Mouse (Mus musculus): Measurements from ENCODE around the gene Tmem268. TPM values are rescaled to one million over a fixed set of nuclear protein-coding genes. Genes with fewer than 3 reads are reported as not detected.

The Tmem268 gene
- polyA plus RNA-seq, 1 experiment from 2014 or later = 7.6 TPM

DNA sequence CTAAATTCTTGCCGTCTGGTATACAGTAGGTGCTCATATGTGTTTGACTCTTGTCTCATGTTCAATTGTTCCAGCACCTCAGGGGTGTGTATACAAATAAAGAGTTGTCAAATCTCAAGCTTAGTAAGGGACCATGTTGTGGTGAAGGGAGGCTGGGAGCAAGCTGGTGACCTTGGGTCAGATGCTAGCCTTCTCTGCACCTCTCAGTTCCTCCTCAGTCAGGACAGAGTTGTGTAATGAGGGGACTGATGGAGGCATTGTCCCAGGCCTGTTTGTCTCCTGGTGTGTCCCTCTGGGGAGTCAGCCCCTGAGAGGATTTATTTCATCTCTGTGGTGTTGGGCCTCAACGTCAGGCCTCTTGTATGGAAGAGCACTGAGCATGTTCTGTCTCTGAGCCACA lies 27.7 kb downstream of the Tmem268 start:
- Histone ChIP-seq H3K27me3 (ENCODE audit: insufficient read depth, poor library complexity, severe bottlenecking) (no peaks in the 10 kb centered on the region), H3K27ac (0 out of 2 replicates have a peak overlapping the region, but pooled peaks have one; percentile 35), H3K4me3 (no peak overlapping the region), H3K9me3 (no peaks in the 10 kb centered on the region), H3K36me3 (peaks cover 7% of the 10 kb centered on the region; the same call in 1 of the 2 replicates), H3K4me1 (replicated peaks) (peaks cover 9% of the 10 kb centered on the region)
- no peak for DNase-seq (ENCODE audit: low spot score)
- 76% methylated on average over 2 of the region's 2 CpGs for WGBS

DNA sequence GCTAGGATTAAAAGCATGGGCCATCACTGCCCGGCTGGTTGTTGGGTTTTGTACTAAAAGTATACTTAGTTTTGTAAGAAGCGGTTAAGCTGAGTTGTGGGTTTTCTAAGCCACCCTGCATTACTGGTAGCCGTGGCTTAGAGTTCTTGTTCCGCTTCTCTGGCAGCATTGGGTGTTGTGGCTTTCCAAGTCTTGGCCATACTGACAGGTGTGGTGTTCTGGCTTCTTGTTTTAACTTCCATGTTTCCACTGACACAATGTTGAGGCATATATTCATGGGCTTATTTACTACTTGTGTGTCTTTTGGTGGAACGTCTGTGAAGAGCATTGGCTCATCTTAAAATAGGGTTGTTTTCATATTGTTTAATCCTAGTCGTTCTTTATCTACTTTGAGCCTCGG lies 31.4 kb downstream of the Tmem268 start:
- no peaks in the 10 kb centered on the region for H3K36me3 ChIP-seq
- WGBS = 92% methylated on average over 7 of the region's 7 CpGs
- no peak for DNase-seq (ENCODE audit: low spot score)

DNA sequence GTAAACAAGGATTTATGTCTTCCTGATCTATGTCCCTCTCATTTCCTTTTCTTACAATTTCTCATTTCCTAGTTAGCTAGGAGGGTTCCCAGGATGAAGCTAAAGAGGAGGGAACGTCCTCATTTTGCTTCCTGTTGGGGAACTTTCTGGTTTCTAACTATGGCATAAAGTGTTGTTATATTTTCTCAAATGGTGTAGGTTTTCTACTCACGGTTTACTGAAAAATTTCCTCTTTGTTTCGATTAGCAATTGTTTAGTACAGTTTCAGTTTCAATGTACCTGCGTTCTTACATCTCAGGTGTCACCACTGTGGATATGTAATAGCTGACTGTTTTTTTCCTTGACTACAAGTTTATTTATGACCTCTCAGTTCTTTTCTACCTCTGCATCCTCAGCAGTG lies 32.0 kb downstream of the Tmem268 start:
- WGBS = 87% methylated on average over 4 of the region's 4 CpGs
- Histone ChIP-seq H3K9me3 (no peaks in the 10 kb centered on the region), H3K4me1 (replicated peaks) (peaks cover 4% of the 10 kb centered on the region), H3K27ac (no peak overlapping the region), H3K36me3 (no peaks in the 10 kb centered on the region), H3K4me3 (no peak overlapping the region), H3K27me3 (ENCODE audit: insufficient read depth, poor library complexity, severe bottlenecking) (no peaks in the 10 kb centered on the region)
- no peak for DNase-seq (ENCODE audit: low spot score)

More for the DNA sequence above, 31.4 kb downstream of the Tmem268 start:
- no peaks in the 10 kb centered on the region for H3K9me3 ChIP-seq
- H3K4me3 ChIP-seq = no peak overlapping the region
- peaks cover 9% of the 10 kb centered on the region for H3K4me1 ChIP-seq (replicated peaks)
- H3K27ac ChIP-seq = no peak overlapping the region
- H3K27me3 ChIP-seq (ENCODE audit: insufficient read depth, poor library complexity, severe bottlenecking) = no peaks in the 10 kb centered on the region

DNA sequence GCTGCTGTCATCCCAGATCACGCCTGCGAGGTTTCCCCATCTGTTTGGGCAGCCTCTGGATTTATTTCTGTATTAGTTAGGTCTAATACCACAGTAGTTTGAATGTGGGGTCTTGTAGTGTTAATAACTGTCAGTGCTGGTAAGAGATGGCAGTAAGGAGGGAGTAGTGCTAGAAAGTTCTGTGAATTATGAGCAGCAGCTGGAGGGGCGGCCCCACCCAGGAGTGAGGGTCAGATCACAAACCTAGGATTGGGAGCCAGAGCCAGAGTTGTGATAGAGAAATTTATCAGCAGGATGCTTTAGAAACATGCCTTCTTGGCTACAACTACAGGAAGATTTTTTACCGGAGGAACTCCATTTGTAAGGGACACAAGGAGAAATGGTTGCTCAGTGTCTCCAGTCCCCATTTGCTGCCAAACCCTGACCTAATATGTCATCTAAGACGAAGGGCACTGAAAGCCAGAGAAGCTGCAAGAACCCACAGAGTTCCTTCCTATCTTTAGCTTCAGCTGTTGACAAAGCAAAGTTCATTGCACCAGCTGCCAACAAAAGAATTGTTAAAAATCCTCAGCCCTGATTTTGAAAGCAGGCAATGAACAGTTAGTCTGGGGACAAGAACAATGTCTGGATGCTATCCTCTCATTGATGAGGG lies 36.0 kb downstream of the Tmem268 start:
- WGBS = 86% methylated on average over 5 of the region's 5 CpGs
- no peak for DNase-seq (ENCODE audit: low spot score)
- Histone ChIP-seq H3K27me3 (ENCODE audit: insufficient read depth, poor library complexity, severe bottlenecking) (no peaks in the 10 kb centered on the region), H3K36me3 (no peaks in the 10 kb centered on the region), H3K27ac (no peak overlapping the region), H3K4me1 (replicated peaks) (peaks cover 4% of the 10 kb centered on the region; the same call in 1 of the 2 replicates), H3K4me3 (no peak overlapping the region), H3K9me3 (no peaks in the 10 kb centered on the region)

DNA sequence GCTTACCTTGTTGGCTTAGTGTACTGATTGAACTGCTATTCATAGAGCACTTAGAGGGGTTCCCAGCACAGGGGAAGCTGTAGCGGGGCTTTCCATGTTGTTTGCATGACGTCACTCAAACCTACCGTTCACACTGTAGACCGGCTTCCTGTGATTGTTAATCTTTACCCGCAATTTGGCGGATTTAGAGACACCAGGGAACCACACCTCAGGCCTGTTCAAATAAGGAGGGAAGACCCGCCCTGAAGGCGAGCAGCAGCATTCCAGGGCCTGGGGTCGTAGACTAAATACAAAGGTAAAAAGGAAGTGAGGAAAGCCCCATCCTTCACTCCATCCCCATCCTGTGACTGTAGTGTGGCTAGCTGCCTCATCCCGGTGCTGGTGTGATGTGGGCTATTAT lies 36.7 kb downstream of the Tmem268 start:
- WGBS = 84% methylated on average over 10 of the region's 10 CpGs

DNA sequence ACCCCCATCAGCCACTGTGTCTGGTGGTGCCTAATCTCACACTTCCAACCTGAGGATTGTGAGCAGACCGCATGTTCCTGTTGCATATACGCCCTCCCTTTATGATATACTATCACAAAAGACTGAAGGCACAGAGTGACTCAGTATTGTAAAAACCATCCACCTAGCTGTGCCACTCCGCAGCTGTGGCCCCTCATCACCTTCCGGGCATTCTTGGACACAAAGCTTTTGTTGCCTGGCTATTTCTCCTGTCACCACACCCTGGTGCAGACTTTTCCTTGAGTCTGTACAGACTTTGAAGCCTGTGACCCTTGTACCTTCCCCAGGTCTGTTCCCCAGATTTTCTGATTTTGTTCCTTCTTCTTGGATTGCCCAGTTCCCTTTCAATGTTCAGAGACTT lies 37.4 kb downstream of the Tmem268 start:
- 92% methylated on average over 4 of the region's 4 CpGs for WGBS
- H3K9me3 ChIP-seq = no peaks in the 10 kb centered on the region
- H3K27me3 ChIP-seq (ENCODE audit: insufficient read depth, poor library complexity, severe bottlenecking) = no peaks in the 10 kb centered on the region

More for the DNA sequence above, 36.7 kb downstream of the Tmem268 start:
- DNase-seq (ENCODE audit: low spot score) = no peak
- Histone ChIP-seq H3K36me3 (no peaks in the 10 kb centered on the region), H3K27ac (no peak overlapping the region), H3K4me3 (no peak overlapping the region), H3K4me1 (replicated peaks) (peaks cover 4% of the 10 kb centered on the region; the same call in 1 of the 2 replicates), H3K27me3 (ENCODE audit: insufficient read depth, poor library complexity, severe bottlenecking) (no peaks in the 10 kb centered on the region), H3K9me3 (no peaks in the 10 kb centered on the region)

DNA sequence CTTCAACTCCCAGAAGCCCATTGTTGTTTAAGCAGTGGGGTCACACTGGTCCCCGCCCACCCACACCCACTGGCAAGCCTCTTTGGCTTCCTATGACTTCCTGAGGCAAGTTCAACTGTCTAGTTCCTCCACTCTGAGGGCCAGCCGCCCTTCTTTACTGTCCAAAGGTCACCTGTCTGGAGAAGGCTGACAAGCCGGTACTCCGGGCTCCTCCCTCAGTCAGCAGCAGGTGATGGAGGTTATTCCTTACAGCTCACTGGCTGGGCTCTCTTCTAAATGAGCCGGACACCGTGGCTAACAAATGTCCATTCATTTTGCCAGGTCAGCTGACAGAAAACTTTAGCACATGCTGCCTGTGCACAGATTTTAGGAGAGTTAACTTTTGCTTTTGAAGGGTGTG lies 42.2 kb downstream of the Tmem268 start:
- Histone ChIP-seq H3K36me3 (no peaks in the 10 kb centered on the region), H3K27me3 (ENCODE audit: insufficient read depth, poor library complexity, severe bottlenecking) (no peaks in the 10 kb centered on the region), H3K27ac (no peak overlapping the region), H3K9me3 (no peaks in the 10 kb centered on the region), H3K4me1 (replicated peaks) (no peaks in the 10 kb centered on the region), H3K4me3 (no peak overlapping the region)
- 87% methylated on average over 6 of the region's 6 CpGs for WGBS
- no peak for DNase-seq (ENCODE audit: low spot score)

More for the DNA sequence above, 37.4 kb downstream of the Tmem268 start:
- Histone ChIP-seq H3K4me3 (no peak overlapping the region), H3K4me1 (replicated peaks) (peaks cover 4% of the 10 kb centered on the region; the same call in 1 of the 2 replicates), H3K36me3 (no peaks in the 10 kb centered on the region), H3K27ac (no peak overlapping the region)
- DNase-seq (ENCODE audit: low spot score) = no peak

DNA sequence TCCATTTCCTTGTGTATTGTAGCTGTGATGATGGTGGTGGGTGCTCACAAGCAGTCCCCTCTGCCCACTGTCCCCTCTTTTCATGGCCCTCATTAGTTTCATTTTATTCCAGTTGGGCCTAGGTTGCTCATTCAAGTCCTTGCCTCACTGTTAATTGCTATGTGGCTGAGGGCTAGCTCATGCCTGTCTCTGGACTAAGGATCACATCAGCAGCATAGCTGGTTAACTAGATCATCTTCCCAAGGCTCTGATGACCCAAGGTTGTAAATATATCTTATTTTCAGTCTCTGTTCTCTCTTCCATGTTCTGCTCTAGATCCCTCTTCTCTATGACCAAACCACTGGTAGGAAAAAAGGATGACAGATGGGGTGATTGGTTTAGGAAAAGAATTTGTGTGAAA lies 42.7 kb downstream of the Tmem268 start:
- Histone ChIP-seq H3K4me1 (replicated peaks) (no peaks in the 10 kb centered on the region), H3K27ac (no peak overlapping the region), H3K36me3 (no peaks in the 10 kb centered on the region), H3K9me3 (no peaks in the 10 kb centered on the region), H3K27me3 (ENCODE audit: insufficient read depth, poor library complexity, severe bottlenecking) (no peaks in the 10 kb centered on the region), H3K4me3 (no peak overlapping the region)
- DNase-seq (ENCODE audit: low spot score) = no peak

DNA sequence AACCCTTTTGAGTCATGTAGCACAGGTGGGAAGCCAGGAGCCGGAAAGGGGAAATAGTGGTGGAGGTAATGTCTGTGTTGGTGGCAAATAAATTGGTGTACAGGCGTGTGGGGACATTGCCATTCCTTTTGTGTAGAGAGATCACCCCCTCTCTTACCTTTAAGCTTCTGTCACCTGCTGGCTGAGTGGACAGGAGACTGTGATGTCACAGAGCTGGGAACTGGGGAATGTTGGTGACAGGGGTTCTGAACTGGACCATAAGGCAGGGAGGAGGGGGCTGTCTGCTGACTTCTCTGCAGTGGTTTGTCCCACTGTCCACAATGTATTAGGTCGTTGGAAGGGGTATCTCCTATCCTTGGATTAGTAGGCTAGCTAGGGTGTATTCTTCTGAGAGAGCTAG lies 46.4 kb downstream of the Tmem268 start, which contains the start of gene Gm11213:
Gene Gm11213, minus strand, starts transcription at position 317 of the 400 bp plus-strand sequence.
- 77% methylated on average over 3 of the region's 3 CpGs for WGBS
- Histone ChIP-seq H3K4me1 (replicated peaks) (no peaks in the 10 kb centered on the region), H3K27ac (no peak within 1 kb of the TSS), H3K4me3 (no peak within 1 kb of the TSS), H3K27me3 (ENCODE audit: insufficient read depth, poor library complexity, severe bottlenecking) (no peaks in the 10 kb centered on the region), H3K9me3 (no peaks in the 10 kb centered on the region), H3K36me3 (no peaks in the 10 kb centered on the region)
- DNase-seq (ENCODE audit: low spot score) = no peak

DNA sequence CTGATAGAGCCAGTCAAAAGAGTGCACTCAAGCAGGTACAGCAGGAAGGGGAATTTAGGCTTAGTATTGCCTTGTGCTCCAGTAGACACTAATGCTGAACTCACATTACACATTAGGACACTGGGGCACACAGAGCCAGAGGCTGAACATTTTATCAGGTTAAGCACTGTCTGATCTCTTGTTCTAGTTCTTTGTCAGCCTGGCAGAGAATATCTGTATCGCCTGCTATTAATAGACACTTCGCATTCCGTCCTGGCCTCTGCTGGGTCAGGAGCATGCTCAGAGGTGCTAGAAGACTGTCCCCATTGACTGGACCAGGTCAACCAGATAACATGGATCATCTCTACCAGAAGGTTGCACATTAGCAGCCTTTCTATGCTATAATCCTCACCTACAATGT lies 47.0 kb downstream of the Tmem268 start:
- H3K27me3 ChIP-seq (ENCODE audit: insufficient read depth, poor library complexity, severe bottlenecking) = no peaks in the 10 kb centered on the region
- 90% methylated on average over 3 of the region's 3 CpGs for WGBS
- no peak for DNase-seq (ENCODE audit: low spot score)
- H3K4me1 ChIP-seq (replicated peaks) = no peaks in the 10 kb centered on the region
- no peaks in the 10 kb centered on the region for H3K9me3 ChIP-seq
- H3K27ac ChIP-seq = no peak overlapping the region
- no peaks in the 10 kb centered on the region for H3K36me3 ChIP-seq
- H3K4me3 ChIP-seq = no peak overlapping the region

DNA sequence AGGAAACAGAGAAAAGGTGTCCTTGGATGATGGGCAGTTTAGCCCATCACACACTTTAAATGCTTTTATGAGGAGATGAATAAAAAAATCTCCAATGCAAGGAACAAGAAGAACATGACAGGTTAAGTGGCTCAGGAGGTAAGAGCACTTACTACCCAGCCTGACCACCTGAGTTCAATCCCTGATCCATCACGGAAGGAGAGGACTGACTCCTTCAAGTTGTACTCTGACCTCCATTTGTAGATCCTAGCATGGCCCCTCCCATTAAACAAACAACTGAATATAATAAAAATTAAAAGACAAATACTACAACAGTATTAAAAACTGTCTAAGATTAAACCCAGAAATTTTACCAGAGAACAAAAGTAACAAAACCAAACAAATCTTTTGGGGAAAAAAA lies 47.4 kb downstream of the Tmem268 start:
- 87% methylated on average over 1 of the region's 1 CpGs for WGBS
- no peak for DNase-seq (ENCODE audit: low spot score)

DNA sequence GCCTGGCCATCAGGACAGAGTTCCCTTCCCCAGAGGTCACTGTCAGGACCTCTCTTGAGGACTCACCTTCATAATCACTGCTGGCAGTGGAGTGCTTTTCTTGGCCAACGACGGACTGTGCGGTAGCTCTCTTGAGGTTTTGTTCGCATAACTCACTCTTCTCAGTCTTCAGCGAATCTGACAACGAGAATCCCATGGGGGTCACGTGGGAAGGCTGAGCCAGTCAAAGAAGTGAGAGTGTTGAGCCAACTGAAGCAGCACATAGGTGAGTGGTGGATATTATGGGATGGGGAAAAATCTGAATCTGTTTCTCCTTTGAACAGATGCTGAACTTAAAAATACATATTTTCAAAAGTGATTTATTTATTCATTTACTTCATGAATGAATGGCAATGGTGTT lies 49.8 kb downstream of the Tmem268 start:
- no peak overlapping the region for H3K4me3 ChIP-seq
- H3K27ac ChIP-seq = no peak overlapping the region
- no peaks in the 10 kb centered on the region for H3K27me3 ChIP-seq (ENCODE audit: insufficient read depth, poor library complexity, severe bottlenecking)
- 83% methylated on average over 7 of the region's 7 CpGs for WGBS
- no peaks in the 10 kb centered on the region for H3K9me3 ChIP-seq
- DNase-seq (ENCODE audit: low spot score) = no peak
- no peaks in the 10 kb centered on the region for H3K4me1 ChIP-seq (replicated peaks)
- no peaks in the 10 kb centered on the region for H3K36me3 ChIP-seq

More for the DNA sequence above, 47.4 kb downstream of the Tmem268 start:
- H3K4me3 ChIP-seq = no peak overlapping the region
- H3K9me3 ChIP-seq = no peaks in the 10 kb centered on the region
- H3K4me1 ChIP-seq (replicated peaks) = no peaks in the 10 kb centered on the region
- H3K27me3 ChIP-seq (ENCODE audit: insufficient read depth, poor library complexity, severe bottlenecking) = no peaks in the 10 kb centered on the region
- no peak overlapping the region for H3K27ac ChIP-seq
- no peaks in the 10 kb centered on the region for H3K36me3 ChIP-seq

DNA sequence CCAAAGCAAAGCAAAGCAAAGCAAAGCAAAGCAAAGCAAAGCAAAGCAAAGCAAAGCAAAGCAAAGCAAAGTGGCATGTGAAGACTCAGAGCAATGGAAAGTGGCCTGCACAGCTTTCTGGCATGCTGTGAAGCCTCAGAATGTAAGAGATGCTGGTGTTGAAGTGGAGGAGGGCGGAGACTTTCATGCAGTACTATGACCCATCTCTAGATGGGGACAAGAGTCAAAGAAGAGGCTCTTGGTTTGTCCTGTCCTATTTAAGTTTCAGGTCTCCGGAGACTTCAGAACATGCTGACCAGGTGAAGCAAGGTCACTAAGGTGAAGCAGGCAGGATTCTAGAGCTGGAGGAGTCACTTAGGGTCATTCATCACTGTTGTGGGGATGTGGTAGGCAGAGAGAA lies 63.3 kb downstream of the Tmem268 start:
- no peaks in the 10 kb centered on the region for H3K36me3 ChIP-seq
- H3K9me3 ChIP-seq = no peaks in the 10 kb centered on the region
- H3K4me1 ChIP-seq (replicated peaks) = no peaks in the 10 kb centered on the region
- no peak overlapping the region for H3K4me3 ChIP-seq
- WGBS = 68% methylated on average over 2 of the region's 2 CpGs
- H3K27me3 ChIP-seq (ENCODE audit: insufficient read depth, poor library complexity, severe bottlenecking) = no peaks in the 10 kb centered on the region
- H3K27ac ChIP-seq = no peak overlapping the region
- no peak for DNase-seq (ENCODE audit: low spot score)

All from hindbrain, embryonic 10.5 days (tissue).